Mouse (Mus musculus): ENCODE measurements at regions not wholly inside any gene's neighbourhood (a gene's known extent, or its start where the extent isn't known, plus 50 kb on each side); places are given as distances from the start of the nearest gene placed in this dataset.
"Not testable (repeated sequence)": the region's sequence is repeated elsewhere in the genome, so short reads cannot be mapped to it uniquely, and the experiment has no call there.

GRCm38 (mm10) chr8:39426770-39427169, 1248.1 kb upstream of the Adam24 start:
- in situ Hi-C loops (cut with MboI, MseI) = loop anchor here (10.0 kb wide), 1 partner anchor 432 kb away; no protein-coding TSS in a partner anchor

GRCm38 (mm10) chr8:39427402-39427801, 1247.5 kb upstream of the Adam24 start:
- in situ Hi-C loops (cut with MboI, MseI) = loop anchor here (10.0 kb wide), 1 partner anchor 433 kb away; no protein-coding TSS in a partner anchor

- in situ Hi-C loops (cut with MboI, MseI) = no loop called here
Measured at GRCm38 (mm10) chr8:39440550-39441333, 1234.1 kb upstream of the Adam24 start.

- in situ Hi-C loops (cut with MboI, MseI) = not testable (repeated sequence)
Measured at GRCm38 (mm10) chr8:39491139-39491538, 1183.7 kb upstream of the Adam24 start.

- in situ Hi-C loops (cut with MboI, MseI) = no loop called here
Measured at GRCm38 (mm10) chr8:39500419-39500818, 1174.5 kb upstream of the Adam24 start.

- in situ Hi-C loops (cut with MboI, MseI) = no loop called here
Measured at GRCm38 (mm10) chr8:39504261-39504660, 1170.6 kb upstream of the Adam24 start.

- in situ Hi-C loops (cut with MboI, MseI) = no loop called here
Measured at GRCm38 (mm10) chr8:39512967-39513366, 1161.9 kb upstream of the Adam24 start.
